Mouse (Mus musculus): Measurements from ENCODE around the gene Mtus2.

The Mtus2 gene

DNA sequence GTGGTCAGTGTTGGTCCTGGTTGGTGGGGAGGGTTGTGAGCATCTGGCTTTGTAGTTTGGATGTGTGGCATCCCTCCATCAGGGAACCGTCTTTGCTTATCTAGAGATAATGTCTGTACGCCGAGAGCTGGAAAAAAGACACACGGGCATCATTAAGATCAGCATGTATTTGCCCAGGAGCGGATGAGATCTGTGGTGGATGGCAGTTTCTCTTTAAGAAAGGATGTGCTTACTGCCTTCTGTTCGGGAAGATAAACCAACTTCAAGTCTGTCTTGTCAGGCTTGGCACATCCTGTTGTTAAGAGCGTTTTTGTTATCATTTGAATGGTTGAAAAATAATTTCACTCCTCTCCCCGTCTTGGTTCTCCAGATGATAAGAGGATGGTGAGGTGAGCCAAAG, 58.3 kb downstream of the Mtus2 start:
- in situ Hi-C loops (cut with MboI; ENCODE audit: low pct_unique_long_range_greater_than_20kb in 1 of 2, low sequenced_read_pairs in 2 of 2, unreplicated experiment in 1 of 2) = no loop called here

GRCm38 (mm10) chr5:148017371-148017770, 60.3 kb downstream of the Mtus2 start:
- in situ Hi-C loops (cut with MboI; ENCODE audit: low pct_unique_long_range_greater_than_20kb in 1 of 2, low sequenced_read_pairs in 2 of 2, unreplicated experiment in 1 of 2) = no loop called here

GRCm38 (mm10) chr5:148022784-148023183, 65.7 kb downstream of the Mtus2 start:
- in situ Hi-C loops (cut with MboI; ENCODE audit: low pct_unique_long_range_greater_than_20kb in 1 of 2, low sequenced_read_pairs in 2 of 2, unreplicated experiment in 1 of 2) = no loop called here

- in situ Hi-C loops (cut with MboI; ENCODE audit: low pct_unique_long_range_greater_than_20kb in 1 of 2, low sequenced_read_pairs in 2 of 2, unreplicated experiment in 1 of 2) = no loop called here
Observed at GRCm38 (mm10) chr5:148026401-148027349, 69.6 kb downstream of the Mtus2 start.

DNA sequence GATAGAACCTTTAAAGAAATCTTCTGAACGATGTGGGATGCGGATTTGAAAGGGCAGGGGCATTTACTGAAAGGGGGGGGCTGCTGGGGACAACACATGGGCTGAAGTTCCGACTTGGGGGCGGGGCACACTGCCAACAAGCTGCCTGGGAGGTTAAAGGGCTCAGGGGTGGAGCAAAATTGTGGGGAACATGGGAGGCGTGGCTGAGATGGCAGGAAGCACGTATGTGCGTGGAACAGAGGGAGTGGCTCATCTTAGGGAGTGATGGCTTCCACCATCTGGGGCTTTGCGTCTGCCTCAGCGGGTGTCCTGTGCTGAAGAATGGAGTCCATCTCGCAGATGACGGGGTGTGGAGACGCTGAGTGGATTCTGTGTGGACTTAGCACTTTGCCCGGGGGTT, 70.9 kb downstream of the Mtus2 start:
- in situ Hi-C loops (cut with MboI; ENCODE audit: low pct_unique_long_range_greater_than_20kb in 1 of 2, low sequenced_read_pairs in 2 of 2, unreplicated experiment in 1 of 2) = no loop called here

- in situ Hi-C loops (cut with MboI; ENCODE audit: low pct_unique_long_range_greater_than_20kb in 1 of 2, low sequenced_read_pairs in 2 of 2, unreplicated experiment in 1 of 2) = no loop called here
Observed at GRCm38 (mm10) chr5:148041661-148042060, 84.5 kb downstream of the Mtus2 start.

- in situ Hi-C loops (cut with MboI; ENCODE audit: low pct_unique_long_range_greater_than_20kb in 1 of 2, low sequenced_read_pairs in 2 of 2, unreplicated experiment in 1 of 2) = no loop called here
Observed at GRCm38 (mm10) chr5:148048200-148048599, 91.1 kb downstream of the Mtus2 start.

- in situ Hi-C loops (cut with MboI; ENCODE audit: low pct_unique_long_range_greater_than_20kb in 1 of 2, low sequenced_read_pairs in 2 of 2, unreplicated experiment in 1 of 2) = no loop called here
Observed at GRCm38 (mm10) chr5:148049304-148049703, 92.2 kb downstream of the Mtus2 start.

DNA sequence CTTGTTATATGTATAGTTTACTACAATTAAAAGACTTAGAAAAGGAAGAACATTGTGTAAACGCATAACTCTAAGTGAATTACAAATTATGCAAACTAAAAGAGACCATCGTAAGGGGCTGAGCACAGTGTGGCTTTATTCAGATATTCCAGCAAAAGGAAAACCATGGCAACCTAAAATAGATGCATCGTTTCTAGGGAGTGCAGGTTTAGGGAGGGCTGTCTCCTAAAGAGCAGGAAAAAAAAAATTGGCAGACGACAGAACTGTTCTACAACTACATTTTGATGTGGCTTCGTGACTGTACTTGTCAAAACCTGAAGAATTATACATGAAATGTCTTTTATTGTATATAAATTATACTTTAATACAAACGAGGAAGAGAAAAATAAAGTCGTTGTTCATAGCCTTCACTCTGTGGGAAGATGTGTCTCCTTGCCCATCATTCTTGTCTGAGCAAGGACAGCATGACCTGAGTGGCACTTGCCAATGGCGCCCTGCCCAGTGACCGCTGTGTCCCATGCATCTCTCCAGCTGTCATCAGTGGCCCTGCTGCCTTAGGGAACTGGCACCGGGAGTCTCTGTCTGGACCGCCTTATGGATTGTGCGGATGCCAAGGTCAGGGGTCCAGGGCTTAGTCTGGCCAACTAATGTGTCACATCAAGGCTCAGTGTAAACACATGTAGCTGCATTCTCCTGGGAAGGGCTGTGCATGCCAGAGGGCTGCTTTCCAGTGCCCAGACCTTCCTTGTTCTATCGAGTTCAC, 95.9 kb downstream of the Mtus2 start:
- in situ Hi-C loops (cut with MboI; ENCODE audit: low pct_unique_long_range_greater_than_20kb in 1 of 2, low sequenced_read_pairs in 2 of 2, unreplicated experiment in 1 of 2) = no loop called here

DNA sequence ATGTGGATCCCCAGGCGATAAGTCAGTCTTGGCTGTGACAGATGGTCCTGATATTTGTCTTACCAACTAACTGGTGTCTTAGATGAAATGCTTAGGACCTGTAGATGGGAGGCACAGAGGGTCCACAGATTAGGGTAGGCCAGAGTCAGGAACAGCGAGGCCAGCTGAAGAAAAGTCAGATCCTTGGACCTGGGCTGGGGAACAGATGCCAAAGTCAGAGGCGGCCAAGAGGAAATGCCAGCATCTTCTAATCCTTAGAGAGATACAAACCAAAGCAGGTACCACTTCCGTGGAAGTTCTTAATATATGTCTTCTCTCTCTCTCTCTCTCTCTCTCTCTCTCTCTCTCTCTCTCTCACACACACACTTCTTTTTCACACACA, 96.5 kb downstream of the Mtus2 start:
- in situ Hi-C loops (cut with MboI; ENCODE audit: low pct_unique_long_range_greater_than_20kb in 1 of 2, low sequenced_read_pairs in 2 of 2, unreplicated experiment in 1 of 2) = no loop called here

DNA sequence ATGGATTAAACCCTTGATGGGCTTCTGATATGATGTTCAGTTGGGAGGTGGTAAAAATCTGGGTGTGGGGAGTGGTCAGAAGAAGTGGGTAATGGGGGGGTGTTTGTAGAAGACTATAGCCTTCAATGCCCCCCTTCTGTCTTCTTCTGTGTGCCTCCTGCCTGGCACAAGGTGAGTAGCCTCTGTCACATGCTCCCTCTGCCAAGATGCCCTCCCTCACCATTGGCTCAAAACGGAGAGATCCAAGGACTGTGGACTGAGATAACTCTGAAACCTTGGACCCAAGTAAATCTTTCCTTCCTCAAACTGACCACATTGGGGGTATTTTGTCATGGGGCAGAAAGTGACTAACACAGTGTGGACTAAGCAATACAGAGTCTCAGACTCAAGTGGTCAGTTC, 99.7 kb downstream of the Mtus2 start:
- in situ Hi-C loops (cut with MboI; ENCODE audit: low pct_unique_long_range_greater_than_20kb in 1 of 2, low sequenced_read_pairs in 2 of 2, unreplicated experiment in 1 of 2) = no loop called here

DNA sequence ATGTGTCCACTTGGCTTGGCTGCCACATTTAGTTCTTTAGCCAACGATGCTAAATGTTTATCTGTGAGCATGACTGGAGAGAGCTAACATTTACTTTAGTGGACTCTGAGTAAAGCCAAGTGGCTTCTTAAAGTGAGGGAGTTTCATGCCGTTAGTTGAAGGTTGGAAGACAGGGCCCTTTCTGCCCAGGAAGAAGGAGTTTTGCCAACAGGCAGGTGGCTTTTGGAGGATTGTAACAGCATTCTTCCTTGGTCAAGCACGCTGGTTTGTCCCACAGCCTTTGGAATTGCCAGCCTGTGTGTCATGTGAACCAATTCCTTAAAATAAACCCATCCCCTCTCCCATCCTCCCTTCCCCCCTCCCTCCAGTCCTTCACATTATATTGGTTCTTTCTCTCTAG, 100.3 kb downstream of the Mtus2 start:
- in situ Hi-C loops (cut with MboI; ENCODE audit: low pct_unique_long_range_greater_than_20kb in 1 of 2, low sequenced_read_pairs in 2 of 2, unreplicated experiment in 1 of 2) = no loop called here

DNA sequence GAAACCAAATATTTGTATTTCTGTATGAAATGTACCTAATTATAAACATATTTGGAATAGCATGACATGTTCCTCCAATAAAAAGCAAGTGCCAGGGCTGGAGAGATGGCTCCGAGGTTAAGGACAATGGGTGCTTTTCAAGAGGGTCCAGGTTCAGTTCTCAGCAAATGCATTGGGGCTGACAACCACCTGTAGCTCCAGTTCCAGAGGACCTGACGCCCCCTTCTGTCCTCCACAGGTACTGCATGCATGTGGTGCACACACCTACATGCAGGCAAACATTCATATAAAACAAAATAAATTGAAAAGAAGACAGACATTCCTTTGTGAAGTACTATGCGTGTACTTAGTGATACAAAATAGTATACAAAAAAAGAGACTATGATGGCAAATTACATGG, 102.2 kb downstream of the Mtus2 start:
- in situ Hi-C loops (cut with MboI; ENCODE audit: low pct_unique_long_range_greater_than_20kb in 1 of 2, low sequenced_read_pairs in 2 of 2, unreplicated experiment in 1 of 2) = no loop called here

DNA sequence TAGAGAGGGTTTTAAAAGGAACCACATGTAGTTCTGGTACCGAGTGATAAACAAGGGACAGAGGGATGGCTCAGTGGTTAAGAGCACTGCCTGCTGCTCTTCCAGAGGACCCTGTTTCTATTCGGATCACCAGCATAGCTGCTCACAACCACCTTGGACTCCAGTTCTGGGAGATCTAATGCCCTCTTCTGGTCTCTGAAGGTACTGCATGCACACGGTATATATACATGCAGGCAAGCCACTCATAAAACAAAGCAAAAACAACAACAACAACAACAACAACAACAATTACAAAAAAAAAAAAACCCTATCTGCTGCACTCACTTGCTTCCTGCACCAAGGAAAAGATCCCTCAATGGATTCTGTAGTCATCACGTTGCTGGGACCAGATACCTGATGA, 104.7 kb downstream of the Mtus2 start:
- in situ Hi-C loops (cut with MboI; ENCODE audit: low pct_unique_long_range_greater_than_20kb in 1 of 2, low sequenced_read_pairs in 2 of 2, unreplicated experiment in 1 of 2) = no loop called here

GRCm38 (mm10) chr5:148063745-148064144, 106.6 kb downstream of the Mtus2 start:
- in situ Hi-C loops (cut with MboI; ENCODE audit: low pct_unique_long_range_greater_than_20kb in 1 of 2, low sequenced_read_pairs in 2 of 2, unreplicated experiment in 1 of 2) = no loop called here

- in situ Hi-C loops (cut with MboI; ENCODE audit: low pct_unique_long_range_greater_than_20kb in 1 of 2, low sequenced_read_pairs in 2 of 2, unreplicated experiment in 1 of 2) = no loop called here
Observed at GRCm38 (mm10) chr5:148065251-148065650, 108.1 kb downstream of the Mtus2 start.

- in situ Hi-C loops (cut with MboI; ENCODE audit: low pct_unique_long_range_greater_than_20kb in 1 of 2, low sequenced_read_pairs in 2 of 2, unreplicated experiment in 1 of 2) = loop anchor here (5.0 to 10.0 kb wide), 3 partner anchors 105 to 175 kb away; no protein-coding TSS in a partner anchor
Observed at GRCm38 (mm10) chr5:148069909-148070308, 112.8 kb downstream of the Mtus2 start.

GRCm38 (mm10) chr5:148071800-148072199, 114.7 kb downstream of the Mtus2 start:
- in situ Hi-C loops (cut with MboI; ENCODE audit: low pct_unique_long_range_greater_than_20kb in 1 of 2, low sequenced_read_pairs in 2 of 2, unreplicated experiment in 1 of 2) = loop anchor here (5.0 to 10.0 kb wide), 3 partner anchors 107 to 173 kb away; no protein-coding TSS in a partner anchor

DNA sequence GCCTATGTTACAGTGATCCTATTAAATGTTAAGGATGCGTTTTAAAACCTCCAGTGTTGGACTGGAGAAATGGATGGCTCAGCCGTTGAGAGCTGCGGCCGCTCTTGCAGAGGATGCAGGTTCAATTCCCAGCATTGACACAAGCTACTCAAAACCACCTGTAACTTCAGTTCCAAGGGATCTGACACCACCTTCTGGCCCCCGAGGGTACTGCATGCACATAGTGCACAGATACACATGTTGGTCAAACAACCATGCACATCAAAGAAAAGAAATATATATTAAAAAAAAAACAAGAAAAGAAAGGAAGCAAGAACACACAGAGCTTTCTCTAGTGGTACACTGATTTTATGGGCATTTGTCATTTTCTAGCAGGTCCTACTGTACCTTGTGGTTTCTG, 116.3 kb downstream of the Mtus2 start:
- in situ Hi-C loops (cut with MboI; ENCODE audit: low pct_unique_long_range_greater_than_20kb in 1 of 2, low sequenced_read_pairs in 2 of 2, unreplicated experiment in 1 of 2) = loop anchor here (5.0 to 10.0 kb wide), 3 partner anchors 109 to 171 kb away; no protein-coding TSS in a partner anchor

Measured in mouse embryonic stem cell (cell line).